Mouse (Mus musculus) telencephalon, adult 2 months (tissue): Measurements from ENCODE around the gene Gm5460.

Source experiments
- DNase-seq: peaks from one replicate; pipeline ENCODE4 v3.0.0-alpha.2; 2011; ENCODE audit warnings: low read depth, low spot score

The Gm5460 gene

DNA sequence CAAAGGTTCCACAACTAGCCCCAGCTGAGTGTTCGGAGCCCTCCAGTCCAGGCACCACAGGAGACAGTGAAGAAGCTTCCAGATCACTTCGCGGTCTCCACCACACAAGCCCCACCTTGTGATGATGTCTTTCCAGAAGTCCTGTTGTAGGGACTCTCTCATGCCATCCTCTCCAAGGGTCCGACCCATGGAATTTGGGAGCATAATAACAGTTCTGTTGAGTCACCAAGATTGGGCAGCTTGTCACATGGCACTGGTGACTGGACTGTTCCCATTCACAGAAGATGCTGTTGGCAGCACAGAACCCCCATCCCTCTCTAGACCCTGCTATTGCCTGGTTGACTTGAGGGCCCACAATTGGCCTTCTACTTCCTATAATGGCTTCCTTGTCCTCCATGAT, at the start of gene Gm5460:
Gene Gm5460 (plus strand): TSS at position 378 of the 400 bp plus-strand sequence.
- DNase-seq = no peak

DNA sequence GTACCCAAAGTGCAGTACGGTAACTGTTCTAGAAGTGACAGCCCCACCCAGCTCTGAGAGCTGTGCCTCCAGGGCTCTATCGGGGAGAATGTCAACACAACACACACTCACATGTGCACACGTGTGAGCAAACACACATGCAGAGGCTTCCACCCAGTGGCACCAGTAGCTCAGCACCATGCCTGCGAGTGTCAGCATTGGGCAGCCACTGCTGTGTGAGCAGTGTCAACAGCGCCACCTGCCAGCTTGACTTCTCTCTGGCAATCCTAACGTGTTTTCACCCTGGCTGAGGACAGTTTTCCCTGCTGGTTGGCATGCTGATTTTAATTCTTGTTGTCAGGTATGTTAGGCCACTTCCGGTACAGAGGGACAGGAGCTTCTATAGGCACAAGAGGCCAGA, 43.9 kb upstream of the Gm5460 start:
- no peak for DNase-seq

DNA sequence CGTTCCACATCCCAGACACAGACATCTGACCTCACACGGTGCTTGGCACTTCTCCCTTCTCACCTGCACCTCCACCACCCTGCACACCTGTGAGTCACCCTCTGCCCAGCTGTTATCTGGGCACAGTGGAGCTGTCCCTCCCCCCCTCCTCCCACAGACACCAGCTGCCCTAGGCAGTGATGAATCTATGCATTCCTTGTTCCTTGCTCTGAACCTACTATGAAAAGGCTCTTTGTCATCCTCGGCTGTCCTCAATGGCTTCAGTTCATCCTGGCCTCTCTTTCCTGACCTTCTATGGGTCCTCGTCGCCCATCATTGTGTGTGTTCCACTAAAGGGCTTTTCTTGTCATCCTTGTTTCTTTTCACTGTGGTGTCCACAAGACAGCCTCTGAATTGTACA, 41.8 kb upstream of the Gm5460 start:
- DNase-seq = peak; percentile 63

DNA sequence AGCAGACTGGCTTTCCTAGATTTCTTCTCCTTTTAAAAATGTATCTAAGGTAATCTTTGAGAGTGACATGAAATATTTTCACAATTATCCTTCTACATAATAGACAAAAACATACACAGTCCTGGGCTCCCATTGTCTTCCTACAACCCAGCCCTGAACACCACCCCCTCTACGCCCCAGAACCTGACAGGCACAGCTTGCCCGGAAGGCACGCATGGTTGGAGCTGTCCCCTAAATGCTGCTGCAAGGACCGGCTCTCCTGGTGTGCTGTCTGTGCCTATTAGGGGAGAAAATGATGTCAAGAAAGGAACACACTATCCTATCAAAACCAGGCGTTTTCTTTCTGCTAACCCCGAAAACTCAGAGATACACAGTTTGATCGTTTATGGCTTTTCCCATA, 38.8 kb upstream of the Gm5460 start:
- no peak for DNase-seq

DNA sequence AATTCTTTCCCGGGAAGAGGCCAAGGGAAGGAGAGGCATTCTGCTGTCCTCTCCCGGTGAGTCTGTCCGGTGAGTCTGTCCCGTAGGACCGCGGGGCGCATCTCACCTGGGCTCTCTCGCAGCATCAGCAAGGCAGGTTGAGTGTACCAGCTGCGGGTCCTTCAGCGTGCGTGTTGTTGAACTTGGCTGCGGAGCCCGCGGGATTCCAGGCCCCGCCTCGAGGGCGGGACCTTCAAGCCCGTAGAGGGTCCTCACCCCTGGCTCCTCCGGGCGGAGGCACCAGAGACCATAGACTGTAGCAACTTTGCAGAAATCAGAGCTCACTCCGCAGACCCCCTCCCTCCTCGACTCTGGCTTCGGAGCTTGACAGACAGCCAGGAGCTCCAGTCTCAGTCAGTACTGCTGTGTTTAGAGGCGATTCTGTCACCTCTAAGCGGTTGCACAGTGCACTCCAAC, 37.9 kb upstream of the Gm5460 start, which contains the start of gene Zfp488:
Gene Zfp488 (minus strand): TSS at position 161 of the 456 bp plus-strand sequence.
- DNase-seq = no peak

DNA sequence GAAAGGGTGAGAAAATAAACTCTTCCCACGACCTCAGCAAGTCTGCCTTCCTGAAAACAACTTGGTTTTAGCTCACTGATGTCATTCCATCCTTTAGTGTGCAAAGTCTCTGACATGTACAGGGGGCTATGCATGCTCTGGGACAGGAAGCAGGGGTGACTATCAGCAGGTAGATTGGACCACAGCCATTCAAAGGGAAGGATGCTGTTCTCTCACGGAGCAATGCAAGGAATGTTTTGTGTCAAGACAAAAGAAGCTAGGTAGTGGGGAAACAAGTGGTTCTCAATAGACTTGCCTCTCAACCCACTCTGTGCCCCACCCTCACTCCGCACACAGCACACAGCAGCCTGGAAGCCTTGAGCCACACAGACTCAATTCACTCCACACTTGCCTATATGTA, 27.4 kb upstream of the Gm5460 start:
- DNase-seq = no peak

DNA sequence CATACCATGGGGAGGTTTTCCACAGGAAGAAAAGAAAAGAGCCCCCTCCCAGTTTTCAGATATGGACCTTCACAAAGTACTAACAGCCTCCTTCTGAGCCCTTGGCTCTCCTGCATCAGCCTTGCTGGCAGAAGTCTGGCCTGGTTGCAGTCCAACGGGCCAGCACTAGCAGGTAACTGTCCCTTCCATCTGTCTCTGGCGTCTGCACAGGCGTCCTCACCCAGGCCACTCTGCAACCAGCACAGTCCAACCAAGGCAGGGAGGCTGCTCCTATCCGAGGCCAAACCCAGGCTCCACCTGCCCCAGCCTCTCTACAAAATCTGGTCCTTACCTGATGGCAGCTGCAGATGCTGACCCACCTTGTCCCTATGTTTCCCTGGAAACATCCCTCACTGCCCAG, 24.6 kb upstream of the Gm5460 start:
- no peak for DNase-seq

DNA sequence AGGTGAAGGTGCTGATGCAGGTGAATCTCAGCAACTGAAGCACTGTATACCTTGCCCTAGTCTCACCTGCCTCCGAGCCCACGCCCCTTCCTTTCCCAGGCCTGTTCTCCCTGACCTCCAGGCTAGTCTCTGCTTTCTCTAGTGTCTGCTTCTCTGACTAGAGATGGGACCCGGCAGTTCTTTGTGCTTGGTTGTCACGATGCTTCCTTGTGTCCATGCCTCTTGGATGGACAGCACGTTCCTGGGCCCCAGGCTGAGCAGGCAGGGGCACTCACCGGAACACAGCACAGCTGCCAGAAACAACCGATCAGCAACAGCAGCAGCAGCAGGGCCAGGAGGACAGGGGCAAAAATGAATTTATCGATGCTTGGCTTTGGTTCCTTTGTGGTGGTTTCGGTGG, 23.5 kb upstream of the Gm5460 start:
- no peak for DNase-seq

DNA sequence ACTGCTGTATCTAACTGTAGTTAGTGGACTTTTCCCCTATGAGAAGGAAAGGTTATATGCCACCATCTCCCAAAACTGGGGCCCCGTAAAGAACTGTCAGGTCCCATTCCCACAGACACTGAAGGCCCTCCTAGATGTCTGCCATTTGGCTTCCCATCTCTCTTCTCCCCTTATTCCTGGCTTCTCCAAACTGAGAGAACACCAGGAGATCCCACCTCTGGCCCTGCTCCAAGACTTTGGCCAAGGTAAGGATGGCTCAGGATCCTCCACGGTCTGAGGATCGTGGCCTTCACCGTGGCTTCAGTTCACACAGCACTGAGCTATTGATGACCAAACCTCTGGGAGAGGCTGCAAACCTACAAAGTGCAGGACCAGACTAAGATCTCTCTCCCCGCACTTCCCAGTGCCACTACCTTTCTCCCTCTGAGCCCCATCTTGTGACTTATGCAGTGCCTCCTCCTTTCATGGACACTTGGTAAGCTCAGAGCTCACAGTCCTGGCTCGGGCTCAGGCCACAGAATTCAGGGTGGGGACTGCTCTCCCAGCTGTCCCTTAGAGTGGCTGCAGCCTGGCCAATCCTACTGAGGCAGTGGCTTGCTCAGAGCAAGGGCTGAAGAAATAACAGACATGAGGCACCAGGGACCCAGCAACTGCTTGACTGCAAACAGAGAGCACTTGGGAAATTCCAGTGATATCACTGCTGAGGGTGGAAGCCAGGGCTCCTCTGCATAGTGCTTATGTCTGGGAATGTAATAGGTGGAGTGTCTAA, 22.9 kb upstream of the Gm5460 start:
- no peak for DNase-seq

DNA sequence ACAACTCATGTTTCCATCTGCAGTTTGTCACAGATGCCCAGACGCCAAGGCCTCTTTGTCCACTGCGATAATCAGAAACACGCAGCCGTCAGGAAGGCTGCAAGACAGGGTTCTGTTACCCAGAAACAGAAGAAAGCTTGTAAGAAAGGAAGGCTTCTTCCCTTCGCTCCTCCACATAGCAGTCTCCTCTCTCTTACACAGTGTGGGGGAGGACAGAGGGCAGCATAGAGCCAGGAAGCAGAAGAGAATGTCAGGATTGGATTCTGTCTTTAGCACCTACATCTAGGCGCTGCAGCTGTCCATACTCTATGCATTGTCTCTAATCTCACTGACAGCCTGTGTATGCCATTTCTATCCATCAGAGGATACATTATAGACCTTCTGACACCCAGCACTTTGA, 19.1 kb upstream of the Gm5460 start:
- no peak for DNase-seq

DNA sequence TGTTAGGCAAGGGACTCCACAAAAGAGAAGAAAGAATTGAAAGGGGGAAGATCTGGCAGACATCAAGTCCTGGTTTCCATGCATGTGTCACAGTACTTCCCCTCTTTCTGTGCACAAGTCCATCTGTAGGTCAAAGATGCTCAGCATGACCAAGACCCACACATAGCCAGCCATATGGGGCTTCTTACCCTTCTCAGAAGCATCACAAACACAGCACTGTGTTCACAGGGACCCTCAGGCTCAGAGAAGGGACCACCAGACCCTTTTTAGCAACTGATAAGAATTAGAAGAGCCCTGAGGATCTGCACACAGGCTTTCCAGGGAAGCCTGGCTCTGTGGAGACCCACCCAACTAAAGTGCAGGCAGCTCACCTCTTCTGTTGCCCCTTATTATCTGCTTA, 16.5 kb upstream of the Gm5460 start:
- no peak for DNase-seq

DNA sequence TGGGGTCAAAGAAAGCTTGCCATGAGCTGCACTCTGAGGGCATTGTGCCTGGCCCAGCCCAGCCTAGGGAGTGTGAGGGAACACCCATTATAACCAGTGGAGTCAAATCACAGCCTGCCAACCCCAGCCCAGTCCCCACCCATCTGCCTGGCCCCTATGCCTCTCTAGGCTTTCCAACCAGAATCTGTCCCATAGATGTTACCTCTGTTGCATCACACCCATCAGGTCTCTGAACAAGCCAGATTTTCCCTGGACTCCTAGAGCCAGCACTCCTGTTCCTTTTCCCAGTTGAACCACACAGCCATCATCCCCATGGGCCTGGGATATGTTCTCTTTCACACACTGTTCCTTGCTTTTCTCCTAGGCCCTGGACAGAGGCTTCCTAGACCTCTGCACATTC, 15.1 kb upstream of the Gm5460 start:
- no peak for DNase-seq

DNA sequence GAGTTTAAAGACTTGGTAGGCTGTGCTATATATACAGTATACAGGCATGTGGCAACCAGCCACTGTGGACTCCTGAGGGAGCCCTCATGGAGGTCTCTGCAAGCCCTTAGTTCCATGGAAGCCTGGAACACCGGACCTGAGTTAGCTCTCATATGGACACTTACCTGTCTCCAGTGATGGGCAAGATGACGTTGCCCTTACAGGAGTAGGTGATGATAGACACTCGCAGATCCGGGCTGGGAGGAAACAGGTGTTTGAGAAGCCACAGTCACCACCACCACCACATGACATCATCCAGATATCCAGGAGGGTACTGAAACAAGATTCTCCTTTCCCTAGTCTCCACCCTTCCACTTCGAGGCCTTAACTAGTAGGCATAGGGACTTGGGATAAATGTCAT, 14.2 kb upstream of the Gm5460 start:
- DNase-seq = no peak

DNA sequence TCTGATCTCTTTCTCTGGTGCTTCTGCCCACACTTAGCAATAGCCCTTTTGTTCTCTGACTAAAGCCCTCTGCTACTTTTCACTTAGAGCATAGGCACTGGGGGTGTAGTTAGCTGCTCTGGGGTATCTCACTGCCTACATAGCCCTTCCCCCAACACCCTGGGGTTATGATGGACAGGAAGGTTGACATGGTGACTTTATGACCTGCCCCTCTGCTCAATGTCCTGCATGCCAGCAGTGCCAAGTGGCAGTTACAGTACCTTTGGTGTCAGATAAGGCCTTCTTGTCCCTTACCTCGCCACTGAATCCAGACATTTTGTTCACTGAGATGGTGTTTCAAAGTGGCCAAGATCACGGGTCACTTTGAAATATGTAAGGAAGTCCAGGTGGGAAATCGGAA, 1.5 kb upstream of the Gm5460 start, which contains the start of gene Gm30083:
Gene Gm30083 (minus strand): TSS at position 120 of the 400 bp plus-strand sequence.
- no peak for DNase-seq

DNA sequence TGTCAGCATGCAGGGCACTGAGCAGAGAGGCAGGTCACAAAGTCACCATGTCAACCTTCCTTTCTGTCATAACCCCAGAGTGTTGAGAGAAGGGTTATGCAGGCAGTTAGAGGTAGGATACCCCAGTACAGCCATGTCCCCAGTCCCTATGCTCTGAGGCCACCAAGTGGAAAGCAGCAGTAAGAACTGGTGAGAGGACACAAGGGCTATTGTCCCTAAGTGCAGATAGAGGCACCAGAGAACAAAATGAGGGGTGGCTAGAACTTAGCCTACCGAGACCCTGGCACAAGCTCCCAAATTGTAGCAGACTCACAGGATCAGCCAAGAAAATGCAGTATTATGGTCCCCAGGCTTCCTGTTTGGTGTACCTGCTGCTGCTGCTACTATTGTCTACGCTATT, 380 bp downstream of the Gm5460 start:
- no peak for DNase-seq

DNA sequence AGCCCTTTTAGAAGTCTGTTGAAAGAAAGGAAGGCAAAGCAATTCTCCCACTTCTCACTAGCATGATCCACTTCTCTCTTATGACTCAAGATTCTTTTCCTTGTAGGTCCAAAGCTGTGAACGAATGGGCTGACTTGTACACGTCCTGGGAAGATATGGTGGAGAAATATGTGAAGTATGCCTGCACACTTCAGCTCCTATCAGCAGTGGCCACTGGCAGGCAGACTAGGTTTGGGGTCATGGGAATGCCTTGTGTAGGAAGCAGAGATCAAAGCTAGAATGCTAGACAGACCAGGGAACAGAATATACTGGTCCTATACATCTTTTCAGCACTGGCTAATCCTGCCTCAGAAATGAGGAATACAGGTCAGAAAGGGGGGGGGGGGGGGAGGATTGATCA, 10.2 kb downstream of the Gm5460 start:
- no peak for DNase-seq

DNA sequence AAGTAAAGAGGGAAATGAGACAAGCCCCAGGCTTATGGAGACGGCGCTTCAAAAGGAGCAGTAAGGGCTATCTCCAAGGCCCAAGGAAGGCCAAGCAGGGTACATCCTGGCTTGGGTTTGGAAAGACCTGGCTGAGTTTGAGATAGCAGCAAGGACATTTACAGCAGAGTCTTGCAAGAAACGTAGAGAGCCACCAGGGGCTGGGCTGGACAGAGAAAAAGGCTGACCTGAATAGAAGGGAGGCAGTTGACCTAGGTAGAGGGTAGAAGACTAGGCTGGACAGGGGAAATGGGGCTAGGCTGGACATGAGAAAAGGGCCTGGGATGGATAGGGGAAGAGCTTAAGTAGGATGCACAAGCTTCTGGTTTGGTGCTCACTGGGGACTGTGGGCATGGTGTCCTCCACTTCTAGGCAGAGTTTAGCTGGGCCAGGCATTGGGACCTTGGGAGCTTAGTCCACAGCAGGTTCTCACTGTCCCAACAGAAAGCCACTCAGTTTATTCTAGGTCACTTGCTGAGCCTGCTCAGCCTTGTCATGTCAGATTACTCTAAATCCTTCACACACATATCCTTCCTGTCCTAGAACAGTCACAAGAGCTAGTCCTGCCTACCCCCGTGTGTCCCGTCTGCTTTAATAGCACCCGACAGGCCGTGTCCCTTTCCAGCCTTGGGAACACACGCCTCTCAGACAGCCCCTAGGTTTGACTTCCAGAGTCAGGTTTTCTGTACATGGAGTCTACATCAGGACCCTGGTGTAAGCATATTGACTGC, 17.5 kb downstream of the Gm5460 start:
- no peak for DNase-seq

DNA sequence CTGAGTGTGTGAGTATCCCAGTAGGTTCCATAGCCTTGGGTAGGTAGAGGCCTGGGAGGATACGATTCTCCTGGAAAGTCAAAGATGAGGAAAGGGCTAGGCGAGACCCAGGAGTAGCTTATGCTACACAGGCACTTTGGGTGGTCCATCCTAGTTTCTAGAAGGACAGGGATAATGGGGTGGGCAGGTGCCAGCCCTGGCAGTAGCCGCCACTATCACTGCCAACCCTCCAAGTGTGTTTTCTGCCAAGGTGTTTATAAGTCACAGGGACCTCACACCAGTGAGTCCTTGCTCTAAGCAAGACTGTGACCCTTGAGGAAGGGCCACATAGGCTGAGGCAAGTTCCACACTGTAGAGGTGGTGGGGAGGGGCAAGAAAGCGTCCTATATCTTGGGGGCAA, 24.7 kb downstream of the Gm5460 start:
- no peak for DNase-seq

DNA sequence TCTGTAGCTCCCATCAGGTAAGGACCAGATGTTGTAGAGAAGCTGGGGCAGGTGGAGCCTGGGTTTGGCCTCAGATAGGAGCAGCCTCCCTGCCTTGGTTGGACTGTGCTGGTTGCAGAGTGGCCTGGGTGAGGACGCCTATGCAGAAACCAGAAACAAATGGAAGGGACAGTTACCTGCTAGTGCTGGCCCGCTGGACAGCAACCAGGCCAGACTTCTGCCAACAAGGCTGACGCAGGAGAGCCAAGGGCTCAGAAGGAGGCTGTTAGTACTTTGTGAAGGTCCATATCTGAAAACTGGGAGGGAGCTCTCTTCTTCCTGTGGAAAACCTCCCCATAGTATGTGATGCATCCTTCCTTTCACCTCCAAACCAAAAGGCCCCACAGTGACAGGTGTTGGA, 26.8 kb downstream of the Gm5460 start:
- DNase-seq = no peak

DNA sequence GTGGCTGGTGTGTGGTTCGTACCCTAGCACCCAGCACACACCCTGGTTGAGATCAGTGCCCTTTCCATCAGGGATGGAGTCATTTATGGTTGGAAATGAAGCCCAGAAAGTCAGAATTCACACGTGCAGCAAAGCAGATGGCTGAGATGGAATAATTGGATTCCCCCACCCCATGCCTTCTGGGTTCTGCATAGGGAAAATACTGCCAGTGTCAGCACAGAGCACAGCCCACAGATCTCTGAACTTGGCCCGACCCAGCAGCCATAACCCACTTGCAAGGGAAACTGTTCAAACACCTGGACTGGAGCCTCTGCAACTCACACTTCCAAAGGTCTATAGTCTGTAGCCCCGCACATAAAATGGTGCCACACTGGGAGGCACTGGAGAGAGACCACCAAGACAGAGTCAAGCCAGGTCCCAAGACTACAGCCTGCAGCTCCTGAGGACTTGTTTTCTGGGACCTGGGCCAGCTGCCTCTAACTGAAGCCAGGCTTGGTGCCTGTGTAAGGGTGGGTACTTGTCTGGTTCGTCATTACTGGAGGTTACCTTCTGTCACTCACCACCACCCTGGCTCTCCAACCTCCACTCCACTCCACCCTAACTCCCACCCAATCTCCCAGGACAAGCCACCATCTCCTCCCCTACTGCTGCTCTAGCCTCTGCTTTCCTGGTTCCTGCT, 33.7 kb downstream of the Gm5460 start:
- peak; percentile 6 for DNase-seq

DNA sequence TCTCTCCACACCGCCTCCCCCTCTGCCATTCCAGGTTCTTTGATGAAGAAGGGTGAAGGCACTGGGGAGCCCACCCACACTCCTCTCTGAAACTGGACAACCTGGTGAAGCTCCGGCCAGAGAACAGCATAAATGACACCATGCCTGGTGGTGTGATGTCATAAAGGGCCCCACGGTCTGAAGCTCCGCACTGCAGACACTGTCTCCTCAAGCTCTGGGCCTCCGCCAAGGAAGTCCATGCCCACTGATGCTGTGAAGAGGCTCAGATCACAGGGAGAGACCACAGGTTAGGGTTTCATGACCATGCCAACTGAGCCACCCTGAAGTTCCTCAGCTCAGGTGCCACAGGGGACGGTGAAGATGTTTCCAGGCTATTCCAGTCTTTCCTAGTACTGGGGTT, 36.0 kb downstream of the Gm5460 start, which contains the start of gene Antxrl:
Gene Antxrl (plus strand): TSS at position 192 of the 400 bp plus-strand sequence.
- no peak for DNase-seq

DNA sequence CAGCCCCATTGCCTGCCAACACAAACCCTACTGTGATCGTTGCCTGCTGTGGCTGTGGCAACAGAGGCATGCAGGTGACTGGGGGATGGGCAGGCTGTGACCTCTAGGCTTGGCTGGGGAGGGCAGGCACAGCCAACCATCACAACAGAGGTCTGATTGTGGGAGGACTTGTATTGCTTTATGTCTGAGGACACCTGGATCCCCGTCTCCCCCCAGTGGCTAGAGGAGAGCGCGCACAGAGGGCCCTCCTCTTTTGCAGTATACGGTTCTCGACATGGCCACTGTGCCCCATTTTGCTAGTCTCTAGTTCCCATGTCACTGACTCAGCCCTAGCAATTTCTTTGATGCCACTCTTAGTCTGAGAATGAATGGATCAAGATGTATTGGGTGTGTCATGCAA, 55.1 kb downstream of the Gm5460 start:
- DNase-seq = no peak
